Mouse (Mus musculus): ENCODE measurements around the gene Ifi208. TPM values are rescaled to one million over a fixed set of nuclear protein-coding genes. Genes with fewer than 3 reads are reported as not detected.
"Not testable (repeated sequence)": the region's sequence is repeated elsewhere in the genome, so short reads cannot be mapped to it uniquely, and the experiment has no call there.

Ifi208 gene
- polyA plus RNA-seq (2014; fragmentation: Nextera tagmentation; extraction: Ambion mirVana) = 0.08 TPM in 1 of 2 replicates, not detected in the other

- DNase-seq (ENCODE audit: low spot score, missing footprints); H3K9ac ChIP-seq (ENCODE audit: low read length); H3K4me3 ChIP-seq (ENCODE audit: low read depth, low read length); H3K4me2 ChIP-seq; H3K9me3 ChIP-seq (ENCODE audit: control insufficient read depth, low read length); H3K27me3 ChIP-seq (ENCODE audit: control insufficient read depth, insufficient read depth, low read length); H3K27ac ChIP-seq (ENCODE audit: low read depth, low read length); H3K36me3 ChIP-seq (ENCODE audit: control insufficient read depth, insufficient read depth, low read length); ATAC-seq (ENCODE audit: low FRiP score); H3K4me1 ChIP-seq (ENCODE audit: control insufficient read depth, insufficient read depth, low read length): not testable (repeated sequence)
- 52% methylated on average over 3 of the region's 3 CpGs for WGBS
Measured at GRCm38 (mm10) chr1:173673458-173674097, at the start of gene Ifi208. TSS of gene Ifi208 (plus strand) at chr1:173673675.

DNA sequence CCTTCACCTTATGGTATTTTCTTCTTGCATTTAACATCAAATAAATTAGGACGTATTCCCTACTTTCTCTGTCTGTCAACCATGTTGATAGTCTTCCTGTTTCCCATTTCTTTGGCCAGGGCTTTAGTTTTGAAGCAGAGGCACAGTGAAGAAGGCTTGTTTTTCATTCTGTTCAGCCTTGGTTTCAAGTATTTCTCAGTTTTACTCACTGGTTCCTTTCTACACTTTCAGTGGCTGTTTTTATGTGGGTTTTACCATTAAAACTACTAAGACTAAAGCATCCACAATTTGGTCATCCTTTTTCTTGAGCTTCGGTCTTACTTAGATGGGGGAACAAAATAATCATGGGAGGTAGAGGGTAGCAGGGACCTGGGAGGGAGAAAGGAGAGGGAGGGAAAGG, 49.4 kb upstream of the Ifi208 start:
- Histone ChIP-seq H3K9me3 (ENCODE audit: control insufficient read depth, low read length) (no peaks in the 10 kb centered on the region), H3K4me2 (no peak overlapping the region), H3K27me3 (ENCODE audit: control insufficient read depth, insufficient read depth, low read length) (no peaks in the 10 kb centered on the region), H3K9ac (ENCODE audit: low read length) (no peak overlapping the region), H3K36me3 (ENCODE audit: control insufficient read depth, insufficient read depth, low read length) (no peaks in the 10 kb centered on the region), H3K4me3 (ENCODE audit: low read depth, low read length) (no peak overlapping the region), H3K27ac (ENCODE audit: low read depth, low read length) (no peak overlapping the region), H3K4me1 (ENCODE audit: control insufficient read depth, insufficient read depth, low read length) (no peaks in the 10 kb centered on the region)
- no peak for ATAC-seq (ENCODE audit: low FRiP score)
- DNase-seq (ENCODE audit: low spot score, missing footprints) = no peak
- WGBS = 92% methylated on average over 2 of the region's 2 CpGs

DNA sequence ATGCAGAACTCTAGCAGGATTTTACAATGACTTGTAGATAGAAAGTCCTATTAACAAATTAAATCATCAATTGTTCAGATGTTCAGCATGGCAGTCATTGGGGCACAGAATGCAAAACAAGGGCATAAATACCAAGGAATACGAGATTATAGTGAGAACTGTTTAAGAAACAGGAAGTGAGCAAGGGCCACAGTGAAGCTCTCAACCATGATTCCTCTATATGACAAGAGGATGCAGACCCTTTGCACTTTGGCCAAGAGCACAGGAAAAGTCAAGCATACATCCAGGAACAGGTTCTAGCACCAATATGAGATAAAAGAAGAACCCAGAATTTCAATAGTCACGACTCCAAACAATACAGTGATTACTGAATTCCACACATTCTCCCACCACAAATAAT, 46.8 kb upstream of the Ifi208 start:
- Histone ChIP-seq H3K4me1 (ENCODE audit: control insufficient read depth, insufficient read depth, low read length) (no peaks in the 10 kb centered on the region), H3K4me2 (no peak overlapping the region), H3K36me3 (ENCODE audit: control insufficient read depth, insufficient read depth, low read length) (no peaks in the 10 kb centered on the region), H3K9ac (ENCODE audit: low read length) (no peak overlapping the region), H3K27ac (ENCODE audit: low read depth, low read length) (no peak overlapping the region), H3K4me3 (ENCODE audit: low read depth, low read length) (no peak overlapping the region), H3K27me3 (ENCODE audit: control insufficient read depth, insufficient read depth, low read length) (no peaks in the 10 kb centered on the region), H3K9me3 (ENCODE audit: control insufficient read depth, low read length) (no peaks in the 10 kb centered on the region)
- 77% methylated on average over 2 of the region's 2 CpGs for WGBS
- no peak for ATAC-seq (ENCODE audit: low FRiP score)
- DNase-seq (ENCODE audit: low spot score, missing footprints) = no peak

- not testable (repeated sequence) for H3K27me3 ChIP-seq (ENCODE audit: control insufficient read depth, insufficient read depth, low read length); H3K27ac ChIP-seq (ENCODE audit: low read depth, low read length); ATAC-seq (ENCODE audit: low FRiP score); H3K4me3 ChIP-seq (ENCODE audit: low read depth, low read length); H3K9me3 ChIP-seq (ENCODE audit: control insufficient read depth, low read length); DNase-seq (ENCODE audit: low spot score, missing footprints); H3K36me3 ChIP-seq (ENCODE audit: control insufficient read depth, insufficient read depth, low read length); H3K4me1 ChIP-seq (ENCODE audit: control insufficient read depth, insufficient read depth, low read length); H3K9ac ChIP-seq (ENCODE audit: low read length); H3K4me2 ChIP-seq
- WGBS = 87% methylated on average over 2 of the region's 2 CpGs
Measured at GRCm38 (mm10) chr1:173630622-173631021, 42.9 kb upstream of the Ifi208 start, which contains the start of gene Ifi209. TSS of gene Ifi209 (plus strand) at chr1:173630917.

GRCm38 (mm10) chr1:173633969-173634645, 39.4 kb upstream of the Ifi208 start:
- Histone ChIP-seq H3K4me2 (no peak overlapping the region), H3K27me3 (ENCODE audit: control insufficient read depth, insufficient read depth, low read length) (no peaks in the 10 kb centered on the region), H3K4me3 (ENCODE audit: low read depth, low read length) (no peak overlapping the region), H3K9me3 (ENCODE audit: control insufficient read depth, low read length) (no peaks in the 10 kb centered on the region), H3K27ac (ENCODE audit: low read depth, low read length) (no peak overlapping the region), H3K36me3 (ENCODE audit: control insufficient read depth, insufficient read depth, low read length) (no peaks in the 10 kb centered on the region), H3K9ac (ENCODE audit: low read length) (no peak overlapping the region), H3K4me1 (ENCODE audit: control insufficient read depth, insufficient read depth, low read length) (no peaks in the 10 kb centered on the region)
- DNase-seq (ENCODE audit: low spot score, missing footprints) (no peak), ATAC-seq (ENCODE audit: low FRiP score) (no peak)
- 92% methylated on average over 5 of the region's 5 CpGs for whole genome bisulfite sequencing

DNA sequence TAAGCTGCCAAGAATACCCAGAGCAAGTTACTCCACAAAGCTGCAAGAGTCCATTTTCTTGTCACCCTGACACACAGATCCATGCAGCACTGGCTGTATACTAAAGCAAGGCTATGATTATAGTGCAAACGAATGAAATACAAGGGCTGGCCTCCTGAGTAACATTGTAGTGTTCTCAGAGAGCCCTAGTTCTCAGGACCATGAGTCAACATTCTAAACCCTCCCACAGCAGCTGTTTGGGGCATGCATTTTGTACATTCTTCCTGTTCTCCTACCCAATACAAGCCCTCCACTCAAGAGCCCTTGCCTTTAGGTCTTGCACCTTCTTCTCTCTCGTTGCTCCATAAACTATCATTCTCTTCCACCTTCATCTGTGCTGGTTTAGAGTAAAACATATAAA, 28.1 kb upstream of the Ifi208 start:
- no peak for ATAC-seq (ENCODE audit: low FRiP score)
- H3K9ac ChIP-seq (ENCODE audit: low read length) = no peak overlapping the region
- no peaks in the 10 kb centered on the region for H3K27me3 ChIP-seq (ENCODE audit: control insufficient read depth, insufficient read depth, low read length)
- WGBS = 71% methylated on average over 2 of the region's 2 CpGs
- no peaks in the 10 kb centered on the region for H3K9me3 ChIP-seq (ENCODE audit: control insufficient read depth, low read length)
- no peak overlapping the region for H3K4me3 ChIP-seq (ENCODE audit: low read depth, low read length)
- DNase-seq (ENCODE audit: low spot score, missing footprints) = no peak
- no peaks in the 10 kb centered on the region for H3K4me1 ChIP-seq (ENCODE audit: control insufficient read depth, insufficient read depth, low read length)
- no peak overlapping the region for H3K4me2 ChIP-seq
- H3K27ac ChIP-seq (ENCODE audit: low read depth, low read length) = no peak overlapping the region
- no peaks in the 10 kb centered on the region for H3K36me3 ChIP-seq (ENCODE audit: control insufficient read depth, insufficient read depth, low read length)

DNA sequence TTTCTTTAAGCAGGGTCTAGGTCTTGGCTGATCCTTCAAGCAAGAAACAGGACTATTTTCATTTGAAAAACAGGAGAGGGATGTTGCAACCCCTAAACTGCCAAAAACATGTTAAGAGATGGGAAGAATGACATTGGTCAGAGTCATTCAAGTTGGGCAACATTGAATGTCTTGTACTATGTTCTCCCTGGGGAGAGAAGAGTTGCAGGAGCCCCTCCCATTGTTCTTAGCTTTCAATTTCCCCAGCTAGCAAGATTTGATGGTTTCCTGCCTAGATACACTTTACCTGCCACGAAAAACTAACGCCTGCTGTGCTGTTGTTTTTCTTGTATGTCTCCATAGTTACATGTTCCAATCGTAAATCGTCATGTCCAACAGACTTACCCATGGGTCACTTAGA, 15.5 kb upstream of the Ifi208 start:
- 83% methylated on average over 4 of the region's 4 CpGs for WGBS
- H3K27ac ChIP-seq (ENCODE audit: low read depth, low read length) = no peak overlapping the region
- H3K4me2 ChIP-seq = no peak overlapping the region
- H3K4me3 ChIP-seq (ENCODE audit: low read depth, low read length) = no peak overlapping the region
- H3K4me1 ChIP-seq (ENCODE audit: control insufficient read depth, insufficient read depth, low read length) = no peaks in the 10 kb centered on the region
- DNase-seq (ENCODE audit: low spot score, missing footprints) (no peak), ATAC-seq (ENCODE audit: low FRiP score) (no peak)
- H3K36me3 ChIP-seq (ENCODE audit: control insufficient read depth, insufficient read depth, low read length) = no peaks in the 10 kb centered on the region
- H3K9ac ChIP-seq (ENCODE audit: low read length) = no peak overlapping the region
- no peaks in the 10 kb centered on the region for H3K27me3 ChIP-seq (ENCODE audit: control insufficient read depth, insufficient read depth, low read length)
- H3K9me3 ChIP-seq (ENCODE audit: control insufficient read depth, low read length) = no peaks in the 10 kb centered on the region

DNA sequence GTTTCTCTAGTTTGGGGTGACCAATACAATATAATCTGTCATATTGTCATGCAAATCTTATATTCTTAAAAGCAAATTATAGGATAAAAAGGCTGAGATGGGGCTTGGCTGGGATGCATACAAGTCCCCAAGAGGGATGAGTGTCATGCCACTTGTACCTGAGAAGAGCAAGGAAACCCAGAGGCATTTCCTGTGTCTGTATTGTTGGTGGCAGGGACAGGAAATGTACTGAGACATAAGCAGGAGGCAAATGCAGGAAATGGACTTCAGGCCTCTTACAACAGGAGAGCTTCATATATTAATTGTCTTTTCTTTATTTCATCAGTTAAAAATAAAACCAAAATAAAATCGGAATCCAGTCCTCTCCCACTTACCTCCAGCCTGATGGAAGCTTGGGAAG, 5.1 kb downstream of the Ifi208 start:
- H3K9me3 ChIP-seq (ENCODE audit: control insufficient read depth, low read length); ATAC-seq (ENCODE audit: low FRiP score); H3K27me3 ChIP-seq (ENCODE audit: control insufficient read depth, insufficient read depth, low read length); H3K4me1 ChIP-seq (ENCODE audit: control insufficient read depth, insufficient read depth, low read length); H3K4me3 ChIP-seq (ENCODE audit: low read depth, low read length); DNase-seq (ENCODE audit: low spot score, missing footprints); H3K27ac ChIP-seq (ENCODE audit: low read depth, low read length); H3K4me2 ChIP-seq; H3K36me3 ChIP-seq (ENCODE audit: control insufficient read depth, insufficient read depth, low read length); H3K9ac ChIP-seq (ENCODE audit: low read length): not testable (repeated sequence)
- 78% methylated on average over 1 of the region's 1 CpGs for WGBS

GRCm38 (mm10) chr1:173694270-173694669, 20.8 kb downstream of the Ifi208 start:
- no peak for ATAC-seq (ENCODE audit: low FRiP score)
- WGBS = 97% methylated on average over 1 of the region's 1 CpGs
- no peak overlapping the region for H3K27ac ChIP-seq (ENCODE audit: low read depth, low read length)

More at GRCm38 (mm10) chr1:173694270-173694669, 20.8 kb downstream of the Ifi208 start:
- H3K9me3 ChIP-seq (ENCODE audit: control insufficient read depth, low read length) = no peaks in the 10 kb centered on the region
- no peak for DNase-seq (ENCODE audit: low spot score, missing footprints)
- no peaks in the 10 kb centered on the region for H3K4me1 ChIP-seq (ENCODE audit: control insufficient read depth, insufficient read depth, low read length)
- no peak overlapping the region for H3K4me2 ChIP-seq
- no peaks in the 10 kb centered on the region for H3K36me3 ChIP-seq (ENCODE audit: control insufficient read depth, insufficient read depth, low read length)
- no peak overlapping the region for H3K9ac ChIP-seq (ENCODE audit: low read length)
- H3K27me3 ChIP-seq (ENCODE audit: control insufficient read depth, insufficient read depth, low read length) = no peaks in the 10 kb centered on the region
- no peak overlapping the region for H3K4me3 ChIP-seq (ENCODE audit: low read depth, low read length)

Data from midbrain, embryonic 11.5 days (tissue).